Mouse (Mus musculus) cerebellum, adult 2 months (tissue): ENCODE data around the gene Grb2. TPM values are rescaled to one million over a fixed set of nuclear protein-coding genes. Genes with fewer than 3 reads are reported as not detected.

ENCODE experiments used
- DNase-seq, 2 experiments: peaks; one replicate each; pipeline ENCODE4 v3.0.0; 2021
- H3K27ac ChIP-seq: fragments of 200-500 bp; 2 replicates; pipeline ENCODE4 v1.5.1; 2012; ENCODE audit warnings: low read length, control low read depth, inconsistent platforms; ENCODE audit not compliant: insufficient read depth
- H3K27me3 ChIP-seq: fragments of 200-500 bp; 2 replicates; pipeline ENCODE4 v1.6.1; 2012; ENCODE audit warnings: inconsistent platforms, mild to moderate bottlenecking, low read length, moderate library complexity; ENCODE audit not compliant: control insufficient read depth, insufficient read depth
- H3K4me1 ChIP-seq: fragments of 200-500 bp; 2 replicates; pipeline ENCODE4 v1.6.1; 2011; ENCODE audit warnings: low read length; ENCODE audit not compliant: control insufficient read depth, insufficient read depth
- H3K4me3 ChIP-seq: fragments of 200-500 bp; replicated peaks from 2 replicates; pipeline ENCODE3; 2011; ENCODE audit warnings: mild to moderate bottlenecking, low read depth, low read length, control low read depth; ENCODE audit not compliant: insufficient read depth
- CTCF ChIP-seq: fragments of 200-500 bp; IDR thresholded peaks from 2 replicates; pipeline ENCODE4 v1.5.1; 2011; ENCODE audit warnings: low read depth, mild to moderate bottlenecking, control low read depth, low read length, moderate library complexity, borderline replicate concordance; ENCODE audit not compliant: insufficient read depth
- POLR2A ChIP-seq: fragments of 200-500 bp; IDR thresholded peaks from 2 replicates; pipeline ENCODE4 v1.6.1; 2011; ENCODE audit warnings: low read length, control low read depth, borderline replicate concordance; ENCODE audit not compliant: insufficient read depth
- WGBS: fragments of 180-500 bp; shearing (Covaris S2); methylation state at CpG from one replicate; pipeline ENCODE4 v1.1.7; 2018; 5-methylcytosine and 5-hydroxymethylcytosine counted together
- polyA plus RNA-seq: library from polyadenylated mRNA; depleted of rRNA; stranded (reverse); fragments of >200 nt; gene quantifications from 2 replicates; pipeline ENCODE4 v1.2.3, GENCODE M21; 2012; rRNA removed

Grb2 gene
- polyA plus RNA-seq, 1 experiment: 132 TPM

- no peak for TF ChIP-seq CTCF
- TF ChIP-seq POLR2A: no peak
- Histone ChIP-seq H3K4me3 (no peak overlapping the region), H3K27me3 (no peaks in the 10 kb centered on the region), H3K27ac (no peak overlapping the region; the same call in 1 of the 2 replicates), H3K4me1 (peaks cover 15% of the 10 kb centered on the region; the same call in 1 of the 2 replicates)
- 63% methylated on average over 7 of the region's 7 CpGs for whole genome bisulfite sequencing
- no peak for DNase-seq
Measured at GRCm38 (mm10) chr11:115599722-115600121, 108.7 kb downstream of the Grb2 start.

GRCm38 (mm10) chr11:115598309-115598708 lies 110.1 kb downstream of the Grb2 start:
- no peak overlapping the region for H3K27ac ChIP-seq
- no peak for DNase-seq
- peaks cover 15% of the 10 kb centered on the region; the same call in 1 of the 2 replicates for H3K4me1 ChIP-seq
- WGBS: 91% methylated on average over 4 of the region's 4 CpGs
- H3K4me3 ChIP-seq: no peak overlapping the region
- TF ChIP-seq POLR2A (no peak), CTCF (no peak)
- H3K27me3 ChIP-seq: no peaks in the 10 kb centered on the region

- no peaks in the 10 kb centered on the region for H3K27me3 ChIP-seq
- TF ChIP-seq CTCF: no peak
- TF ChIP-seq POLR2A: no peak
- H3K4me1 ChIP-seq: 0 out of 2 replicates have a peak, but pooled peaks cover 4% of the 10 kb centered on the region
- H3K27ac ChIP-seq: no peak overlapping the region
- no peak for DNase-seq
- H3K4me3 ChIP-seq: no peak overlapping the region
- WGBS: 95% methylated on average over 3 of the region's 3 CpGs
Measured at GRCm38 (mm10) chr11:115595209-115595608, 113.2 kb downstream of the Grb2 start.

Other genes with a start within 250 kb of the Grb2 start
- gene Slc16a5, start 246.1 kb downstream of the Grb2 start, polyA plus RNA-seq: 0.08 and 0.25 TPM in 2 replicates
- gene Armc7, start 232.9 kb downstream of the Grb2 start, polyA plus RNA-seq: 7.3 and 8.5 TPM in 2 replicates
- 98.2 and 102 TPM in 2 replicates for gene Nt5c, start 216.7 kb downstream of the Grb2 start, polyA plus RNA-seq
- gene Jpt1, start 194.2 kb downstream of the Grb2 start, polyA plus RNA-seq: 75.1 and 77.2 TPM in 2 replicates
- gene Sumo2, start 172.3 kb downstream of the Grb2 start, polyA plus RNA-seq: 260 and 273 TPM in 2 replicates
- gene Nup85, start 144.2 kb downstream of the Grb2 start, polyA plus RNA-seq: 93.2 and 104 TPM in 2 replicates
- 55.9 and 57.5 TPM in 2 replicates for gene Mrps7, start 104.7 kb downstream of the Grb2 start, polyA plus RNA-seq
- gene Gga3, start 104.5 kb downstream of the Grb2 start, polyA plus RNA-seq: 64.2 and 68.0 TPM in 2 replicates
- gene Mif4gd, start 95.6 kb downstream of the Grb2 start, polyA plus RNA-seq: 86.9 and 97.3 TPM in 2 replicates
- gene Slc25a19, start 80.3 kb downstream of the Grb2 start, polyA plus RNA-seq: 115 and 123 TPM in 2 replicates
- 54.2 and 57.4 TPM in 2 replicates for gene Tmem94, start 56.8 kb upstream of the Grb2 start, polyA plus RNA-seq
- gene Caskin2, start 105.0 kb upstream of the Grb2 start, polyA plus RNA-seq: 16.5 and 17.1 TPM in 2 replicates
- 21.1 and 25.0 TPM in 2 replicates for gene Tsen54, start 106.1 kb upstream of the Grb2 start, polyA plus RNA-seq
- gene Llgl2, start 115.5 kb upstream of the Grb2 start, polyA plus RNA-seq: 1.8 and 2.5 TPM in 2 replicates
- gene Myo15b, start 149.8 kb upstream of the Grb2 start, polyA plus RNA-seq: 0.16 and 0.32 TPM in 2 replicates
- gene Smim5, start 191.4 kb upstream of the Grb2 start, polyA plus RNA-seq: 1.3 and 1.7 TPM in 2 replicates
- gene Smim6, start 203.4 kb upstream of the Grb2 start, polyA plus RNA-seq: 0.11 TPM in 1 of 2 replicates, not detected in the other
- gene Sap30bp, start 224.7 kb upstream of the Grb2 start, polyA plus RNA-seq: 49.5 and 53.5 TPM in 2 replicates
- gene Recql5, start 224.9 kb upstream of the Grb2 start, polyA plus RNA-seq: 24.7 and 28.5 TPM in 2 replicates